Mouse (Mus musculus): Measurements from ENCODE around the gene Nkx3-2.
A peak's percentile ranks its signal among the peaks of the same experiment; 100 is the strongest.

Gene Nkx3-2

GRCm38 (mm10) chr5:41763731-41764721, at the start of gene Nkx3-2:
Gene Nkx3-2, minus strand, starts transcription at chr5:41764501.
- DNase-seq (ENCODE audit: low spot score), result no peak

GRCm38 (mm10) chr5:41812516-41812915, 48.2 kb upstream of the Nkx3-2 start:
- no peak for DNase-seq (ENCODE audit: low spot score)

- no peak for DNase-seq (ENCODE audit: low spot score)
These were observed 47.0 kb upstream of the Nkx3-2 start for GRCm38 (mm10) chr5:41811279-41811678.

- no peak for DNase-seq (ENCODE audit: low spot score)
These were observed 43.1 kb upstream of the Nkx3-2 start for GRCm38 (mm10) chr5:41807383-41807782.

GRCm38 (mm10) chr5:41806176-41806575, 41.9 kb upstream of the Nkx3-2 start:
- DNase-seq (ENCODE audit: low spot score), result no peak

GRCm38 (mm10) chr5:41805085-41805484, 40.8 kb upstream of the Nkx3-2 start:
- DNase-seq (ENCODE audit: low spot score), result no peak

GRCm38 (mm10) chr5:41804643-41805042, 40.3 kb upstream of the Nkx3-2 start:
- DNase-seq (ENCODE audit: low spot score), result no peak

- no peak for DNase-seq (ENCODE audit: low spot score)
These were observed 37.3 kb upstream of the Nkx3-2 start for GRCm38 (mm10) chr5:41801622-41802021.

- no peak for DNase-seq (ENCODE audit: low spot score)
These were observed 30.1 kb upstream of the Nkx3-2 start for GRCm38 (mm10) chr5:41794434-41794833.

- DNase-seq (ENCODE audit: low spot score), result peak; percentile 48
These were observed 26.2 kb upstream of the Nkx3-2 start for GRCm38 (mm10) chr5:41790517-41790916.

GRCm38 (mm10) chr5:41788877-41789276, 24.6 kb upstream of the Nkx3-2 start:
- DNase-seq (ENCODE audit: low spot score), result peak; percentile 20

- DNase-seq (ENCODE audit: low spot score), result no peak
These were observed 17.6 kb upstream of the Nkx3-2 start for GRCm38 (mm10) chr5:41781890-41782289.

GRCm38 (mm10) chr5:41780026-41780425, 15.7 kb upstream of the Nkx3-2 start:
- no peak for DNase-seq (ENCODE audit: low spot score)

- DNase-seq (ENCODE audit: low spot score), result no peak
These were observed 11.4 kb upstream of the Nkx3-2 start for GRCm38 (mm10) chr5:41775728-41776127.

- DNase-seq (ENCODE audit: low spot score), result no peak
These were observed 11.0 kb upstream of the Nkx3-2 start for GRCm38 (mm10) chr5:41775273-41775672.

- peak; percentile 50 for DNase-seq (ENCODE audit: low spot score)
These were observed 4.2 kb upstream of the Nkx3-2 start for GRCm38 (mm10) chr5:41768382-41769040.

GRCm38 (mm10) chr5:41767296-41768200, 3.2 kb upstream of the Nkx3-2 start:
- DNase-seq (ENCODE audit: low spot score), result no peak

- DNase-seq (ENCODE audit: low spot score), result no peak
These were observed 2.2 kb upstream of the Nkx3-2 start for GRCm38 (mm10) chr5:41766406-41767010.

GRCm38 (mm10) chr5:41765626-41766405, 1.5 kb upstream of the Nkx3-2 start:
- DNase-seq (ENCODE audit: low spot score), result no peak

GRCm38 (mm10) chr5:41762947-41763730, 1.2 kb downstream of the Nkx3-2 start:
- no peak for DNase-seq (ENCODE audit: low spot score)
